Mouse (Mus musculus) heart, postnatal 36 days (tissue): ENCODE measurements at regions not wholly inside any gene's neighbourhood (a gene's known extent, or its start where the extent isn't known, plus 50 kb on each side); places are given as distances from the start of the nearest gene placed in this dataset.

ENCODE experiments used
- DNase-seq, 2 experiments: peaks; one replicate each; pipeline ENCODE4 v3.0.0; 2021 to 2022
- intact Hi-C: fragments of 180-260 bp; cut with DNase I; formaldehyde crosslinking; loops from one replicate; pipeline ENCODE4 v1.15.1; 2025

GRCm38 (mm10) chr13:115287371-115287770 lies 185.6 kb upstream of the Itga1 start:
- intact Hi-C loops, result loop anchor here (2.0 kb wide), 1 partner anchor 1425 kb away; no protein-coding TSS in a partner anchor
- no peak for DNase-seq

GRCm38 (mm10) chr13:115266164-115266563 lies 164.4 kb upstream of the Itga1 start:
- no peak for DNase-seq
- intact Hi-C loops, result no loop called here

DNA sequence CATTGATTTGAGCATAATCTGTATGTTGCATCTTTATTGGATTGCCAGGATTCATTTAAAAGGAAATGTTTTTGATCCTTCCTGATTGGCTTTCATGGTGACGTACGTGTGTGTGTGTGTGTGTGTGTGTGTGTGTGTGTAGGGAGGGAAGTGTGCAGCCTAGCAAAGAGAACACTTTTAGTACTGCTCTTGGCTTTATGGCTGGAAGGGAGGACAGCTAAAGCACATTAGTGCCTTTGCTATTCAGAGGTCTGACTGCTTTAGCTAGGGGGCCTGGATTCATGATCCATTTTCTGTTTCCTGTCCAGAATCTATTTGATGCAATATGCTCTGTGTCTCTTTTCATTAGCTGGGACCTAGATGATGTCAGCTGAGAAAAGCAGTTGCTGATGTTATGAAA lies 155.6 kb upstream of the Itga1 start:
- no peak for DNase-seq
- intact Hi-C loops, result no loop called here

DNA sequence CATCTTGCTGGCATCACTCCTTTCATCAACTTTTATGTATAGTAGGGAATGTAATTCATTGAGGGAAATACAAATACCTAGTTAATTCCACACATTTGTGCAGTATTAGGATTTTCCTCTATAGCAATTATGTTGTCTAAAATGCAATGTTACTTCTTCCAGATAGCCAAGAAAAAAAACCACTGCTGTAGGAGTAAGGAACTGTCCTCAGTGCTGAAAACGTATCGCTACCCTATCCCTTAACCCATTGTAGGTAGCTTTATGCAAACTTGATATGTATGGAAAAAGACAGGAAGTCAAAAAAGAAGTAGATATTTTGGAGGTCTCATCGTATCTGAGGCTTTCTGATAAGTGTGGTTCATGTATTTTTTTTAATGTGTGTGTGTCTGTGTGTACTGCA lies 150.8 kb upstream of the Itga1 start:
- no peak for DNase-seq
- intact Hi-C loops, result no loop called here

DNA sequence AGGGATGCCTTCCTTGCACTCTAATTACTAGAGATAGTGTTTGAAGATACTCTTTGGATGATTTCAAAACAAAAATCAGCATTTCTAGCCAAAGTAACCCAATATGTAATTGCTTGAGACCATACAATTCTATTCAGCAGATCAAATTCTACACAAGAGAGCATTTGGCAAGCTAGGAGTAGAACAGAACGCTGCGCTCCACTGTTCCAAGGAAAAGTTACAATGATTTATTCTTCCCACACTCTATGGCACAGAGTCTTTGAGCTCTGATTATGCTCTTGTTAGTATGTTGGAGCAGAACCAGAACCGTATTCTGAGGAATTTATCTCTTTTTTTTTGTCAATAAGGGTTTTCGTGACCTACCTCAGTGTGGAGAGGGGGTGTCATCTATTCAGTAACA lies 130.2 kb upstream of the Itga1 start:
- intact Hi-C loops, result loop anchor here (2.0 kb wide), 1 partner anchor 1483 kb away; no protein-coding TSS in a partner anchor
- no peak for DNase-seq

- DNase-seq, result peak; percentile 43 to 44
- intact Hi-C loops, result loop anchor here (2.0 kb wide), 1 partner anchor 1484 kb away; no protein-coding TSS in a partner anchor
Measured at GRCm38 (mm10) chr13:115230494-115230893, 128.7 kb upstream of the Itga1 start.

DNA sequence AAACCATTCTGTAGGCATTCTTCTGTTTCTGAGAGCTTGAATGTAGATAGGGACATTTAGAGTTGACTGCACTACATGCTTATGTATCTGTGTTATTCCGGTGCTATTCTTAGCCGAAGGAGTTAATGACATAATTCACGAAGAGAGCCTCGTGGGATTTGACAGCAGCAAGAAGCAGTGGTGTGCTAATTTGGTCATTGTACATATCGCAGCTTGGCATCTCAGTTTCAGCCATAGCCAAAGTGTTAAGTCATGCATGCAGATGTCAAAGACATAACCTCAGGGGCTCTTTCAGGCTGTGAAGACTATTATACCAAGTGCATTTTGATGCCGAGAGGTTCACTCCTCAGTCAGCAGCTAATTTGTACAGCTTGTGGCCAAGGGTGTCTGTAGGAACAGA lies 125.1 kb upstream of the Itga1 start:
- intact Hi-C loops, result loop anchor here (5.0 kb wide), 1 partner anchor 395 kb away; no protein-coding TSS in a partner anchor
- no peak for DNase-seq

- DNase-seq, result no peak
- intact Hi-C loops, result loop anchor here (2.0 to 5.0 kb wide), 3 partner anchors 62 to 233 kb away; partner anchors contain the start of genes Gm49395 and Itga1
Measured at GRCm38 (mm10) chr13:115219701-115220100, 117.9 kb upstream of the Itga1 start.

- DNase-seq, result no peak
- intact Hi-C loops, result no loop called here
Measured at GRCm38 (mm10) chr13:115211285-115211684, 109.5 kb upstream of the Itga1 start.

- intact Hi-C loops, result no loop called here
- no peak for DNase-seq
Measured at GRCm38 (mm10) chr13:115210643-115211208, 109.0 kb upstream of the Itga1 start.

DNA sequence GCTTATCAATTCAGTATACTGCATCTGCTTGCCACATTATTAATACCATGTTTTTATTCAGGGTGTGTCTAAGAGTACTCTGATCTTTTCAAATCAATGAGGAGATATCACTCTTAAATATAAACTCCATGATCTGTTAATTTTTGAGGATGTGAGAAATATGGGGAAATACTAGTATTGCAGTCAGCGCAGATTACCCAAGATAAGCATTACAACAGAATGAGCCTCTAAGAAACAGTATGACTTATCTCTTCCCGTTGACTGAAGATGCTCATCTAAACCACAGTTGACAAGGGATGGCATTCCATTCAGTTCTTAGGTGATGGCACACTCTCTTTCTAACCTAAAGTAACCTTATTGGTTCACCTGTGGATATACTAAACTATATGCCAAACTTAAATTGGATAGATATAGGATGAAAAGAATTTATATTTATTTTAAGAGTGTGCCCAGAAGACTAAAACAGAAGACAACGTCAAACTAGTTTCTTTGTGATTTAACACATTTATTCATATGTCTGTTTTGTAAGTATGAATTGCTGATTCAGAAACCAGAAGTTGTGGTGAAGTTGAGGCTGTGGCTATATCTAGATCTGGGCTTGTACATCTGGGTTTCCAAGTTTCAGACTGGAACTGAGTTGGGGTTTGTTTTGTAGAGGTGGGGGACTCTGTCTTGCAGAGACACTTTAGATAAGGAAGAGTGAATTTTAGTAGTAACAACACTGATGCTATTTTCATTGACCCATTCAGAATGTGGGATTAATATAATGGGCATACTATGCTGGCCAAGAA lies 107.8 kb upstream of the Itga1 start:
- intact Hi-C loops, result no loop called here
- no peak for DNase-seq

DNA sequence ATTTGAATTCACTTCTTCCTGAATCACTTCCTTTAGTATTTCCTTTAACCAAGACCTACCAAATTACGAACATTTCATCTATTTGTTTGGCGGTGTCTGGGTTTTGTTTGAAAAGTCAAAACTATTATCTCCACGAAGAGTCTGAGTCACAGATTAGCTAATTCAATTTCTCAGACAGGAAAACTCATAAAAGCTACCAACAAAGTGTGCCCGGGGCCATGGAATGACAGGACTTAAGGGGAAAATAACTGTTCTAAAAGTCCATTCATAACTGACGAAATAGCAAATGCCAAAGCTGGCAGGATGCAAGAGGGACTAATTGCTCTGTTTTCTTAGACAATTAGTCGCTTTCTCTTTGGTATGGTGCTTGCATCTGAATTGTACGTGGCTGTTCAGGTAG lies 105.0 kb upstream of the Itga1 start:
- DNase-seq, result no peak
- intact Hi-C loops, result no loop called here

GRCm38 (mm10) chr13:115199166-115199565 lies 97.4 kb upstream of the Itga1 start:
- intact Hi-C loops, result no loop called here
- DNase-seq, result no peak

GRCm38 (mm10) chr13:115188066-115188465 lies 86.3 kb upstream of the Itga1 start:
- intact Hi-C loops, result loop anchor here (2.0 to 5.0 kb wide), 2 partner anchors 36 to 87 kb away; partner anchors contain the start of genes Gm49395 and Itga1
- DNase-seq, result no peak

DNA sequence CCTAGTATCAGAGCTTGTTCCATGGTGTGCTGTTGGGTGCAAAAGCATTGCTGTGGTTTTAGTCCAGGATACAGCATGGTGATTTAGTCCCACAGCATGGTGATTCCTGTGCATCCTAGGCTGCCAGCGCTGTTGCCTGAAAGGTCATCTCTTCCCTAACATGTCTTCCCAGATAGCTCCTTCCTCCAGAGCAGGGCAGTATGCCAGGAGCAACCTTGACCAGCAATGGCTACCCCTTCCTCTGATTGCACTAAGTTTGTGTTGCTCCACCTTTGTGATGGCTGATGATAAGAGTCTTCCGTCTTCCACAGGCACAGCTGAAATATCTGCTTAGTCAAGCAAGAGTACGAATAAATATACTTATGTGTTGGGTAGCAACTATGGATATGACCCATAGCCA lies 85.6 kb upstream of the Itga1 start:
- intact Hi-C loops, result loop anchor here (5.0 kb wide), 1 partner anchor 35 kb away; no protein-coding TSS in a partner anchor
- DNase-seq, result peak in 1 of 2 experiments; percentile 13

GRCm38 (mm10) chr13:115182211-115182870 lies 80.6 kb upstream of the Itga1 start:
- intact Hi-C loops, result no loop called here
- no peak for DNase-seq

DNA sequence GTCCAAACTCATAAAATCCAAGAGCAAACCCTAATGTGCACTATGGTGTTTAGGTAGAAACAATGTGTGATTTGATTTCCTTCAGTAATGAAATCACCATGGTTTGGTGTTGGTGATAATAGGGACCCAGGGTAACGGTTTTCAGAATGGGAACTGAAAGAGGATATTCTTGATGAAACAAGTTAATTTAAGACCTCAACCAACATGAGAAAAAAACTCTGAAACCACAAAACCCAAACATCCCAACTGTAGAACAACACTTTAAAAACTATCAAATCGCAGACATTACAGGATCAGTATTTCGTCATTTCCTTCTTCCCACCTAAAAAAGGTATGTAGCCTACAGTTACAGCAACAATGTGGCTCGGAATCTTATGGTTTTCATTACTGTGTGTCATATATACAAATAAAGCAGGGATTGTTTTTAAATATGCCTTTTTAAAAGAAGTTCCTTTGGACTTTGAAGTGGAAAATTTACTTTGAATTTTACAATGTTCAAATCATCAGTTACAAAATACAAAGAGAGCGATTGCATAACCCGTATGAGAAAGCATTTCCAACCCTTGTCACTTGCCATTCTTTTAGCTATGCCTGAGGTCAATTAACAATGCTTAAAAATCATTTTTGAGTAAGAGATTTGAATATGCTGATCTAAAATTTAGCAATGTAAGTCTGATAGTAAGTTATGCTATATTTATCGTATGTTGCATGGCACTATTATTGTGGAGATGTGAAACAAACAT lies 76.6 kb upstream of the Itga1 start:
- intact Hi-C loops, result no loop called here
- DNase-seq, result no peak

GRCm38 (mm10) chr13:115171347-115172062 lies 69.7 kb upstream of the Itga1 start:
- DNase-seq, result no peak
- intact Hi-C loops, result no loop called here

GRCm38 (mm10) chr13:115165981-115166380 lies 64.2 kb upstream of the Itga1 start:
- DNase-seq, result no peak
- intact Hi-C loops, result no loop called here
